Mouse (Mus musculus): ENCODE measurements at regions not wholly inside any gene's neighbourhood (a gene's known extent, or its start where the extent isn't known, plus 50 kb on each side); places are given as distances from the start of the nearest gene placed in this dataset.
"Not testable (repeated sequence)": the region's sequence is repeated elsewhere in the genome, so short reads cannot be mapped to it uniquely, and the experiment has no call there.

- intact Hi-C loops (cut with DNase I): no loop called here
These were observed 177.1 kb upstream of the Arhgap18 start for GRCm38 (mm10) chr10:26576153-26576552.

GRCm38 (mm10) chr10:26577087-26577486 is 176.1 kb upstream of the Arhgap18 start:
- intact Hi-C loops (cut with DNase I): no loop called here

GRCm38 (mm10) chr10:26585106-26585505 is 168.1 kb upstream of the Arhgap18 start:
- intact Hi-C loops (cut with DNase I): no loop called here

- intact Hi-C loops (cut with DNase I): not testable (repeated sequence)
These were observed 146.1 kb upstream of the Arhgap18 start for GRCm38 (mm10) chr10:26607081-26607480.

GRCm38 (mm10) chr10:26611246-26611645 is 142.0 kb upstream of the Arhgap18 start:
- intact Hi-C loops (cut with DNase I): loop anchor here (1.0 kb wide), 1 partner anchor 16 kb away; no protein-coding TSS in a partner anchor

- intact Hi-C loops (cut with DNase I): no loop called here
These were observed 122.9 kb upstream of the Arhgap18 start for GRCm38 (mm10) chr10:26630196-26630760.

- intact Hi-C loops (cut with DNase I): no loop called here
These were observed 121.0 kb upstream of the Arhgap18 start for GRCm38 (mm10) chr10:26632266-26632665.

GRCm38 (mm10) chr10:26637459-26637858 is 115.8 kb upstream of the Arhgap18 start:
- intact Hi-C loops (cut with DNase I): no loop called here

- intact Hi-C loops (cut with DNase I): no loop called here
These were observed 115.2 kb upstream of the Arhgap18 start for GRCm38 (mm10) chr10:26638056-26638455.

- intact Hi-C loops (cut with DNase I): no loop called here
These were observed 114.1 kb upstream of the Arhgap18 start for GRCm38 (mm10) chr10:26639118-26639517.

GRCm38 (mm10) chr10:26653103-26653502 is 100.1 kb upstream of the Arhgap18 start:
- intact Hi-C loops (cut with DNase I): no loop called here

GRCm38 (mm10) chr10:26664270-26664669 is 89.0 kb upstream of the Arhgap18 start:
- intact Hi-C loops (cut with DNase I): no loop called here

- intact Hi-C loops (cut with DNase I): no loop called here
These were observed 73.6 kb upstream of the Arhgap18 start for GRCm38 (mm10) chr10:26679500-26680227.

- intact Hi-C loops (cut with DNase I): no loop called here
These were observed 58.5 kb upstream of the Arhgap18 start for GRCm38 (mm10) chr10:26694761-26695160.

GRCm38 (mm10) chr10:26695212-26695933 is 57.8 kb upstream of the Arhgap18 start:
- intact Hi-C loops (cut with DNase I): no loop called here
